Mouse (Mus musculus): Measurements from ENCODE around the gene Hp.

DNA sequence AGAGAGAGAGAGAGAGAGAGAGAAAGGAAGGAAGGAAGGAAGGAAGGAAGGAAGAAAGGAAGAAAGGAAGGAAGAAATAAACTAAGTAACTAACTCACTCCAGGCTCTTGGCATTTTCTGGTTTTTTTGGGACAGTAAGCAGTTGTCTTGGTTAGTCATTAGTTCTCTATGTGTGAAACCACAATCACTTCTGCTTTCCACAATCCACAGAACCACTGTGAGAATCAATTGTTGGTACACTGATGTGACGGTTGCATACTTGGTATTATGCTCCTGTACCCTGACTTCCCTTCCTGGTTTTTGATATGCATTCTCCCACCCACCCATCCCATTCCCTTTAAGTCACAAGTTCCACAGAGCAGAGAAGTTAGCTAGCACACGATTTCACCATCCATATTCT is 15.1 kb downstream of the Hp start:
- TF ChIP-seq CTCF (IDR thresholded peaks at IDR 0.05; ENCODE audit: extremely low read depth, insufficient read depth, insufficient read length, insufficient replicate concordance) (no peak), POLR2A (IDR thresholded peaks at IDR 0.05; ENCODE audit: low read depth, low read length) (no peak)
